Mouse (Mus musculus) heart, adult 2 months (tissue): ENCODE measurements at regions not wholly inside any gene's neighbourhood (a gene's known extent, or its start where the extent isn't known, plus 50 kb on each side); places are given as distances from the start of the nearest gene placed in this dataset.

Experiments used
- CTCF ChIP-seq: fragments of 200-600 bp; IDR thresholded peaks from 2 replicates; pipeline ENCODE4 v1.8.1; 2022; ENCODE audit warnings: antibody characterized with exemption, mild to moderate bottlenecking, moderate library complexity
- POLR2A ChIP-seq: fragments of 200-500 bp; IDR thresholded peaks from 2 replicates; pipeline ENCODE4 v1.6.1; 2011; ENCODE audit warnings: mild to moderate bottlenecking, low read depth, low read length, control low read depth; ENCODE audit not compliant: insufficient read depth

DNA sequence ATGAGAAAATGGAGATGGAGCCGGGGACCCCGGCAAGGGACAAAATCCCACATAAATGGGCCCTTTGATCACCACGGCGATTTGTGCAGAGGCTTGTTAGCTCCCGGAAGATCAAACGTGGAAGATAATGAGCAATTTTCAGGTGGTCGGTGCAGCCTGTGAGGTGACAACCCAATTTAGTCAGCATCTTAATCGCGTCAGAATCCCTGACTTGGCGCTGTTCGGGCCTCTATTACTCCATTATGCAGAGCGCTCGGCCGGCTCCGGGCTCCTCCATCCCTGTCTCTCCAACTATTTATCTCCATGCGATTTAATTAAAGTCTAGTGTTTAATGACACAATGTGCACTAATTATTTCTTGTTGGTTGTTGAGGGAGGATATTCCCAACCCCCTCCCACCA lies 66.1 kb upstream of the Igsf21 start:
- TF ChIP-seq POLR2A, result no peak
- TF ChIP-seq CTCF, result no peak
